In the genomic region with DNA sequence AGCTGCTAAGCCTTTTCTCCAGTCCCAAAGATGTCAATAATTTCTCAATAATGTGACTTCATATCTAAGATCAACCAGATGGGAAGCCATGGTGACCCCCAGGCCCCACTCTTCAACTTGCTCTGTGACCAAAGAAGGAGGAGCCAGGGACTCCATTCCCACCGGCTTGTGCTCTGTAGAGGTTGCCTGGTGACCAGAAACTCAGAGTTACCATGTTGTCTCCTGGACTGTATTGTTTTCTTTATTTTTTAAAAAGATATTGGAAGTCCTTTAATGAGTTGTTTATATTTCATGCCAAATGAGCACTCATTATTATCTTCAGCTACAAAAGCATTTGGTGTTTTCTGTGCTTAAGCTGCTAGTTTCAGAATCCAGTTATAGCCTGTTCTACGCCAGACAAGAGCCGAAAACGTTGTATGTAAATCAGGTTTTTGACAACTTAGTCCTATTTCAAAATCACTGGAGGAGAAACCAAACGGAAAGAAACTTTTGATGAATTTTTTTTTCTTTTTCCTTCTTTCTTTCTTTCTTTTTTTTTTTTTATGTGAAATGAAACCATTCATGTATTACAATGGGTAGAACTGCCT, we compare ENCODE assay signal across 8 mouse cellular contexts. TPM values are rescaled to one million over a fixed set of nuclear protein-coding genes. Genes with fewer than 3 reads are reported as not detected.
DNase-seq lines count a peak whose midpoint lies in the region; ATAC-seq and TF ChIP-seq lines count a peak whose summit lies in the region.
"Had no signal": no experiment of that assay in that cellular context is flagged by ENCODE, and none has a peak within 500 bp of the region (broad histone marks: within the 10 kb centered on the region; RNA-seq: fewer than 3 reads in every experiment).

No protein-coding gene starts in this region.

- H3K9me3 ChIP-seq in heart, embryonic 13.5 days: peaks cover 3% of the 10 kb centered on the region; the same call in 1 of the 2 replicates
- H3K9me3 ChIP-seq in lung, embryonic 16.5 days (ENCODE audit: control insufficient read depth, low read length): no peaks in the 10 kb centered on the region

- no peaks in the 10 kb centered on the region for H3K36me3 ChIP-seq in heart, embryonic 13.5 days
- H3K36me3 ChIP-seq in lung, embryonic 16.5 days (ENCODE audit: control insufficient read depth, insufficient read depth, low read length): no peaks in the 10 kb centered on the region
- H3K36me3 ChIP-seq in myocyte (ENCODE audit: control insufficient read depth, insufficient read depth): no peaks in the 10 kb centered on the region
- H3K36me3 ChIP-seq: limb, embryonic 13.5 days had no signal

- TF ChIP-seq CTCF in brain, embryonic 14.5 days (IDR thresholded peaks at IDR 0.05; ENCODE audit: borderline replicate concordance, extremely low read depth, insufficient read depth, insufficient read length): no peak

- no peak for DNase-seq in heart, adult 11 months
- DNase-seq in lung, adult 18-20 months: no peak
- DNase-seq in brain, embryonic 14.5 days (ENCODE audit: low read depth): peak; percentile 79
- no peak for DNase-seq in kidney, adult 9 months

- H3K4me3 ChIP-seq in heart, embryonic 13.5 days: no peak overlapping the region
- no peak overlapping the region for H3K4me3 ChIP-seq in lung, embryonic 16.5 days (ENCODE audit: low read length)
- H3K4me3 ChIP-seq in myocyte: no peak overlapping the region
- H3K4me3 ChIP-seq: limb, embryonic 13.5 days had no signal

- H3K27ac ChIP-seq in heart, embryonic 13.5 days (replicated peaks): peak overlapping the region; percentile 81; the same call in 1 of the 2 replicates
- H3K27ac ChIP-seq in lung, embryonic 16.5 days (ENCODE audit: low read length): peak overlapping the region; percentile 93

- TF ChIP-seq POLR2A in brain, embryonic 14.5 days (IDR thresholded peaks at IDR 0.05; ENCODE audit: borderline replicate concordance, extremely low read depth, insufficient read depth, insufficient read length, poor library complexity, severe bottlenecking): no peak
- no peak for TF ChIP-seq POLR2A in myocyte (IDR thresholded peaks at IDR 0.05; ENCODE audit: insufficient read length, low read depth)

- no peak for ATAC-seq in heart, embryonic 13.5 days (ENCODE audit: extremely low read depth, insufficient number of reproducible peaks, low FRiP score, low TSS enrichment)
- ATAC-seq in lung, embryonic 16.5 days (ENCODE audit: low read depth): no peak

- H3K79me2 ChIP-seq in myocyte (ENCODE audit: control insufficient read depth, insufficient read depth): no peaks in the 10 kb centered on the region

- H3K4me1 ChIP-seq in heart, embryonic 13.5 days: peaks cover 27% of the 10 kb centered on the region
- H3K4me1 ChIP-seq in lung, embryonic 16.5 days (replicated peaks; ENCODE audit: control insufficient read depth, insufficient read depth, low read length): peaks cover 9% of the 10 kb centered on the region

- WGBS in heart, embryonic 13.5 days: 89% methylated on average over 5 of the region's 5 CpGs
- 80% methylated on average over 5 of the region's 5 CpGs for WGBS in lung, embryonic 16.5 days

- H3K27me3 ChIP-seq in heart, embryonic 13.5 days (replicated peaks): no peaks in the 10 kb centered on the region
- no peaks in the 10 kb centered on the region for H3K27me3 ChIP-seq in lung, embryonic 16.5 days (ENCODE audit: control insufficient read depth, insufficient read depth, low read depth, low read length)
- H3K27me3 ChIP-seq in myocyte (ENCODE audit: control insufficient read depth, insufficient read depth, insufficient read length): no peaks in the 10 kb centered on the region
- H3K27me3 ChIP-seq: limb, embryonic 13.5 days had no signal

- no peak overlapping the region for H3K9ac ChIP-seq in heart, embryonic 13.5 days
- H3K9ac ChIP-seq in lung, embryonic 16.5 days (ENCODE audit: low read length): no peak overlapping the region
- H3K9ac ChIP-seq: limb, embryonic 13.5 days had no signal

- no peak overlapping the region for H3K4me2 ChIP-seq in heart, embryonic 13.5 days
- no peak overlapping the region for H3K4me2 ChIP-seq in lung, embryonic 16.5 days (ENCODE audit: low read depth, low read length)
- H3K4me2 ChIP-seq in myocyte (ENCODE audit: low read depth): peak overlapping the region; percentile 77

- no peak overlapping the region for H3ac ChIP-seq in myocyte (ENCODE audit: control insufficient read depth, insufficient read length)

TF ChIP-seq in myocyte, 11 proteins besides CTCF, POLR2A, EP300 and RAD21:
- TF ChIP-seq POLR2AphosphoS2 (IDR thresholded peaks at IDR 0.05; ENCODE audit: insufficient read length, low read depth) (no peak), SRF (IDR thresholded peaks at IDR 0.05; ENCODE audit: control insufficient read depth, insufficient read length, low read depth) (no peak), USF1 (IDR thresholded peaks at IDR 0.05; ENCODE audit: low read depth) (no peak), TCF3 (IDR thresholded peaks at IDR 0.05; ENCODE audit: insufficient read length, low read depth) (no peak), E2F4 (IDR thresholded peaks at IDR 0.05; ENCODE audit: insufficient read depth) (no peak), TCF12 (IDR thresholded peaks at IDR 0.05; ENCODE audit: insufficient read depth, poor library complexity, severe bottlenecking) (no peak), CEBPB (IDR thresholded peaks at IDR 0.05; ENCODE audit: insufficient read depth, poor library complexity, severe bottlenecking) (no peak), MYOG (IDR thresholded peaks at IDR 0.05; ENCODE audit: control insufficient read depth in 1 of 3, insufficient read depth in 1 of 3, insufficient read length in 2 of 3, low read depth in 2 of 3) (no peak), MYOD1 (IDR thresholded peaks at IDR 0.05; ENCODE audit: control insufficient read depth in 1 of 3, insufficient read length in 2 of 3, low read depth in 2 of 3) (no peak), REST (IDR thresholded peaks at IDR 0.05; ENCODE audit: insufficient read depth, insufficient read length) (no peak), MAX (IDR thresholded peaks at IDR 0.05; ENCODE audit: low read depth) (no peak)
TF ChIP-seq in myocyte: peak in this region for 0.

RNA-seq across cellular contexts. Expression of gene Echdc3, which starts 42.7 kb away (rescaled TPM):
- polyA plus RNA-seq in heart, embryonic 13.5 days (2015; fragmentation: Nextera tagmentation; extraction: Ambion mirVana): 7.7 and 8.8 TPM in 2 replicates
- 11.1 and 15.3 TPM in 2 replicates for polyA plus RNA-seq in lung, embryonic 16.5 days (2015; fragmentation: Nextera tagmentation; extraction: Ambion mirVana)
- polyA plus RNA-seq in brain, embryonic 14.5 days (2012; rRNA removed): 1.0 and 1.2 TPM in 2 replicates
- 2.3 TPM for polyA plus RNA-seq in myocyte (2012; fragmentation: generic; extraction: Trizol)
